Mouse (Mus musculus) limb, embryonic 11.5 days (tissue): ENCODE measurements around the gene Corin. TPM values are rescaled to one million over a fixed set of nuclear protein-coding genes. Genes with fewer than 3 reads are reported as not detected.

Source experiments
- ATAC-seq: fragments of 200-750 bp; cut with Nextera tagmentation; 2 replicates; pipeline ENCODE4 v1.8.0; 2017; ENCODE audit warnings: low read depth; ENCODE audit not compliant: insufficient number of reproducible peaks, low FRiP score, low TSS enrichment
- DNase-seq: peaks from one replicate; pipeline ENCODE4 v3.0.0-alpha.2; 2015; ENCODE audit warnings: low spot score
- H3K27ac ChIP-seq: fragments of 300-500 bp; sonication (generic); replicated peaks from 2 replicates; pipeline ENCODE4 v1.5.1; 2014; ENCODE audit warnings: low read depth, mild to moderate bottlenecking, low read length
- H3K27me3 ChIP-seq: fragments of 300-500 bp; sonication (generic); 2 replicates; pipeline ENCODE4 v1.6.1; 2014; ENCODE audit warnings: mild to moderate bottlenecking, low read length, mixed read lengths; ENCODE audit not compliant: control insufficient read depth, insufficient read depth
- H3K36me3 ChIP-seq: fragments of 300-500 bp; sonication (generic); 2 replicates; pipeline ENCODE4 v1.6.1; 2014; ENCODE audit warnings: mild to moderate bottlenecking, low read length, moderate library complexity, mixed read lengths; ENCODE audit not compliant: control insufficient read depth, insufficient read depth
- H3K4me1 ChIP-seq: fragments of 300-500 bp; sonication (generic); 2 replicates; pipeline ENCODE4 v1.6.1; 2014; ENCODE audit warnings: low read length, mixed read lengths; ENCODE audit not compliant: control insufficient read depth, insufficient read depth
- H3K4me2 ChIP-seq: fragments of 300-500 bp; sonication (generic); 2 replicates; pipeline ENCODE4 v1.6.1; 2014; ENCODE audit warnings: low read depth, mild to moderate bottlenecking, moderate library complexity; ENCODE audit not compliant: severe bottlenecking
- H3K4me3 ChIP-seq: fragments of 300-500 bp; sonication (generic); 2 replicates; pipeline ENCODE4 v1.5.1; 2014; ENCODE audit warnings: low read depth, low read length
- H3K9ac ChIP-seq: fragments of 300-500 bp; sonication (generic); 2 replicates; pipeline ENCODE4 v1.6.1; 2014; ENCODE audit warnings: mild to moderate bottlenecking, low read length
- H3K9me3 ChIP-seq: fragments of 300-500 bp; sonication (generic); 2 replicates; pipeline ENCODE4 v1.6.1; 2016; ENCODE audit warnings: low read length; ENCODE audit not compliant: control insufficient read depth
- WGBS: fragments of 180-500 bp; shearing (Covaris S2); extraction: QIAGEN DNeasy Blood & Tissue Kit; methylation state at CpG from one replicate; pipeline ENCODE4 v1.1.7; 2014; 5-methylcytosine and 5-hydroxymethylcytosine counted together
- polyA plus RNA-seq: library from polyadenylated mRNA; unstranded; fragments of >200 nt; fragmentation: Nextera tagmentation; extraction: Ambion mirVana; gene quantifications from 2 replicates; pipeline ENCODE4 v1.2.1, GENCODE M21; 2014

Corin gene
- polyA plus RNA-seq, 1 experiment from 2014 or later, result 0.75 TPM

GRCm38 (mm10) chr5:72453690-72454089 lies 50.6 kb downstream of the Corin start:
- Histone ChIP-seq H3K9ac (no peak overlapping the region), H3K9me3 (no peaks in the 10 kb centered on the region), H3K27ac (no peak overlapping the region), H3K4me2 (no peak overlapping the region), H3K4me3 (no peak overlapping the region), H3K36me3 (no peaks in the 10 kb centered on the region), H3K4me1 (no peaks in the 10 kb centered on the region), H3K27me3 (no peaks in the 10 kb centered on the region)
- WGBS, result 76% methylated on average over 2 of the region's 2 CpGs
- no peak for ATAC-seq
- DNase-seq, result no peak

GRCm38 (mm10) chr5:72453176-72453575 lies 51.1 kb downstream of the Corin start:
- no peak overlapping the region for H3K27ac ChIP-seq
- no peak overlapping the region for H3K4me2 ChIP-seq
- WGBS, result 80% methylated on average over 11 of the region's 11 CpGs
- H3K4me1 ChIP-seq, result no peaks in the 10 kb centered on the region
- no peak for ATAC-seq
- H3K36me3 ChIP-seq, result no peaks in the 10 kb centered on the region
- DNase-seq, result no peak
- H3K9ac ChIP-seq, result no peak overlapping the region
- no peak overlapping the region for H3K4me3 ChIP-seq
- H3K27me3 ChIP-seq, result no peaks in the 10 kb centered on the region
- no peaks in the 10 kb centered on the region for H3K9me3 ChIP-seq

GRCm38 (mm10) chr5:72452750-72453149 lies 51.5 kb downstream of the Corin start:
- H3K4me2 ChIP-seq, result no peak overlapping the region
- no peaks in the 10 kb centered on the region for H3K27me3 ChIP-seq
- H3K4me1 ChIP-seq, result no peaks in the 10 kb centered on the region
- no peak overlapping the region for H3K9ac ChIP-seq
- WGBS, result 66% methylated on average over 4 of the region's 4 CpGs
- H3K9me3 ChIP-seq, result no peaks in the 10 kb centered on the region
- H3K27ac ChIP-seq, result no peak overlapping the region
- DNase-seq, result no peak
- no peaks in the 10 kb centered on the region for H3K36me3 ChIP-seq
- no peak overlapping the region for H3K4me3 ChIP-seq
- ATAC-seq, result no peak

DNA sequence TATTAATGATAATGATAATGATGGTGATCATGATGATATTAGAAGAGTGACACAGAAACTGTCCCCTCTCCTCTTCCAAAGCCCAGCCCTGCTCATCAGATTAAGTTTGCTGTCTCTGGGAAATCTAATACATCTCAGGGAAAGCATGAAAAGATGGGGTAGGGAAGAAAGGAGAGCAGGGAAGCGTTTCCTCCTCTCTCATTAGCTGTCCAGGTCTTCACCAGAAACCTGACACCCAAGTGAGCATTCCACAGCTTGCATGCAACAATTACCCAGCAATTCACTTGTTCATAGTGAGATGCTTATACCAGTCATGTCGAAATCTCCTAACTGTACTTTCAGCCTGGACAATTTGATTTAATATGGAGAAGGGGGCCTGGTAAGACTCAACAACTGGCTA lies 55.4 kb downstream of the Corin start:
- Histone ChIP-seq H3K4me2 (no peak overlapping the region), H3K27me3 (no peaks in the 10 kb centered on the region), H3K27ac (no peak overlapping the region), H3K4me1 (no peaks in the 10 kb centered on the region), H3K9me3 (no peaks in the 10 kb centered on the region), H3K9ac (no peak overlapping the region), H3K4me3 (no peak overlapping the region), H3K36me3 (no peaks in the 10 kb centered on the region)
- DNase-seq (peak; percentile 18), ATAC-seq (no peak)
- 41% methylated on average over 2 of the region's 2 CpGs for WGBS

DNA sequence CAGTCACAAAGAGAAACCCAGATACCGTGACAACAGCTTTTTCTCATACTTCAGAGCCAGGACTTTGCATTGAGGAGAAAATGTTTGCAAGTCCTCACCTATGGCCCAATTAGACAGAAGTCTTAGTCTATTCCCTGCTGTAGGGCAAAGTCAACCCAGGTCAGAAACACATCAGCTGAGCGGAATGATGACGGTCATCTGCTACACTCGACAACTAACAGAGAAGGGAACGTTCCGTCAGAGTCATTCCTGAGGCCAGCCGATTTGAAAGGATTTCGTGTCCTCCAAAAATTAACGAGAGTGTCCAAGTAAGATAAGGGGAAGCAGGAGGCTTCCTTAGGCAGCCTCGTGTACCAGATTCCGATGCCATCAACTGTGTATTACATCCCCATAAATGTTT lies 58.2 kb downstream of the Corin start:
- H3K9ac ChIP-seq, result no peak overlapping the region
- no peak overlapping the region for H3K27ac ChIP-seq
- no peaks in the 10 kb centered on the region for H3K36me3 ChIP-seq
- no peaks in the 10 kb centered on the region for H3K4me1 ChIP-seq
- H3K4me2 ChIP-seq, result no peak overlapping the region
- 89% methylated on average over 11 of the region's 11 CpGs for WGBS
- ATAC-seq (no peak), DNase-seq (peak; percentile 16)
- H3K4me3 ChIP-seq, result no peak overlapping the region
- no peaks in the 10 kb centered on the region for H3K27me3 ChIP-seq
- H3K9me3 ChIP-seq, result no peaks in the 10 kb centered on the region

DNA sequence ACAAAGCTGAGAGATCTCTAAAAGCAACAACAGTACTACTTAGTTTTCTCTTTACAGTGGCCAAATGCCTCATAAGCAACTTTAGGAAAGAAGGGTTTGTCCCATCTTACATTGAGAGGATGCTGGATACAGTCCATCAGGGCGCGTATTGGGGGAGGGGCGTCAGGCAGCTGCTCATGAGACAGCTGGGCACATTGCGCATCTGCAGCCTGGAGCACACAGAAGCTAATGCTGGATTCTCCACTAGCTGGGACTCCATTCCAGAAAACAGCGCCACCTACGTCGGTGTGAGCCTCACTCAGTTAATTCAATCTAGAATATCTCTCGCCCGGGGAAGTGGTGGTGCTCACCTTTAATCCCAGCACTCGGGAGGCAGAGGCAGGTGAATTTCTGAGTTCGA lies 60.3 kb downstream of the Corin start:
- H3K4me3 ChIP-seq, result no peak overlapping the region
- no peaks in the 10 kb centered on the region for H3K36me3 ChIP-seq
- H3K4me1 ChIP-seq, result no peaks in the 10 kb centered on the region
- H3K4me2 ChIP-seq, result no peak overlapping the region
- ATAC-seq, result no peak
- no peaks in the 10 kb centered on the region for H3K27me3 ChIP-seq
- no peaks in the 10 kb centered on the region for H3K9me3 ChIP-seq
- no peak overlapping the region for H3K27ac ChIP-seq
- 68% methylated on average over 11 of the region's 11 CpGs for WGBS
- DNase-seq, result no peak
- H3K9ac ChIP-seq, result no peak overlapping the region

DNA sequence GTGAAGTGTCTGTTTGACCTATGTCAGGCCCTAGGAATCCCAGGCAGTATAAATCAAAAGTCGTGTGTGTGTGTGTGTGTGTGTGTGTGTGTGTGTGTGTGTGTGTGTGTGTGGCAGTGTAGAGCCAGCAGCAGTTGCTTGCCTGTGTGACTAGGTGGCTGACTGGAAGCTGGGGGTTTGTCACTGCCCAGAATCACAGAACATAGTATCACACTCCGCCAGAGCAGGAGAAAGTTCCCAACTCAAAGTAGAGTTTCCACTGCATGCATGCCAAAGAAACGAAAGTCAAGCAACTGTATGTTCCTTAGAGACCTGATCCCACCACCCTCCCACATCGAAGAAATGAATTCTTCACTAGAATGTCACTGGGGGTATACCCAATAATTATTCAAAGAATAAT lies 61.3 kb downstream of the Corin start:
- Histone ChIP-seq H3K36me3 (no peaks in the 10 kb centered on the region), H3K27ac (no peak overlapping the region), H3K27me3 (no peaks in the 10 kb centered on the region), H3K9me3 (no peaks in the 10 kb centered on the region), H3K9ac (no peak overlapping the region), H3K4me1 (no peaks in the 10 kb centered on the region), H3K4me3 (no peak overlapping the region), H3K4me2 (no peak overlapping the region)
- ATAC-seq, result no peak
- DNase-seq, result no peak
- 84% methylated on average over 4 of the region's 4 CpGs for WGBS

- no peak for ATAC-seq
- Histone ChIP-seq H3K36me3 (no peaks in the 10 kb centered on the region), H3K9ac (no peak overlapping the region), H3K4me2 (no peak overlapping the region), H3K4me3 (no peak overlapping the region), H3K4me1 (no peaks in the 10 kb centered on the region), H3K27me3 (no peaks in the 10 kb centered on the region), H3K9me3 (no peaks in the 10 kb centered on the region), H3K27ac (no peak overlapping the region)
- peak; percentile 18 for DNase-seq
- WGBS, result 83% methylated on average over 10 of the region's 10 CpGs
These were observed 63.1 kb downstream of the Corin start for GRCm38 (mm10) chr5:72441181-72441580.

DNA sequence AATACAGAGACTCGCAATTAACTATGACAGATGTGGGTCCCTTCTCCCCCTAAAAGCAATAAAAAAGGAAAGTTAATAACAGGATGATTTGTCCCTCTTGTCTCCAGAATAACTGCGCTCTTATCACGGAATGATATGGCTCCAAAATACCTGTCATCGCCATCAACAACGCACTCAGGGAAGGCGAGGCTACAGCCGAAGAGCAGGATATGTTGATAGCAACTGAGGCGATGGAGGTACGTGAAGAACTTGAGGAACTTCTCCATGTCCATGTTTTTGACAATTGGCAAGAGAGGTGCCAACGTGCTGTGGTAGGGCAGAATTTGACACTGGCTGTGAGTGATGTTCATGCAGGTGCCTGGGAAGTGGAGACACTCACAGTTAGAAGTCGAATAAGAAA lies 69.2 kb downstream of the Corin start:
- no peaks in the 10 kb centered on the region for H3K27me3 ChIP-seq
- H3K4me2 ChIP-seq, result no peak overlapping the region
- H3K9ac ChIP-seq, result no peak overlapping the region
- no peaks in the 10 kb centered on the region for H3K36me3 ChIP-seq
- H3K27ac ChIP-seq, result no peak overlapping the region
- WGBS, result 91% methylated on average over 11 of the region's 11 CpGs
- no peaks in the 10 kb centered on the region for H3K9me3 ChIP-seq
- no peaks in the 10 kb centered on the region for H3K4me1 ChIP-seq
- ATAC-seq (no peak), DNase-seq (no peak)
- no peak overlapping the region for H3K4me3 ChIP-seq
